Mouse (Mus musculus): ENCODE measurements around the gene Gm8232.
"Not testable (repeated sequence)": the region's sequence is repeated elsewhere in the genome, so short reads cannot be mapped to it uniquely, and the experiment has no call there.

Gm8232 gene

GRCm38 (mm10) chr14:44433335-44433734, at the start of gene Gm8232:
Gene Gm8232, plus strand, starts transcription at chr14:44433635.
- DNase-seq (ENCODE audit: low spot score) = not testable (repeated sequence)

- DNase-seq (ENCODE audit: low spot score) = not testable (repeated sequence)
Observed at GRCm38 (mm10) chr14:44384233-44384632, 49.2 kb upstream of the Gm8232 start.

GRCm38 (mm10) chr14:44410588-44410987, 22.8 kb upstream of the Gm8232 start, which contains the start of gene Gm3371:
Gene Gm3371, minus strand, starts transcription at chr14:44410688.
- not testable (repeated sequence) for DNase-seq (ENCODE audit: low spot score)
